Mouse (Mus musculus) embryonic fibroblast, embryonic 13.5 days (primary cell): ENCODE measurements at regions not wholly inside any gene's neighbourhood (a gene's known extent, or its start where the extent isn't known, plus 50 kb on each side); places are given as distances from the start of the nearest gene placed in this dataset.

Experiments used
- H3K27ac ChIP-seq: 2 replicates; pipeline ENCODE4 v1.5.1; 2012; ENCODE audit warnings: low read length, control low read depth, inconsistent platforms; ENCODE audit not compliant: insufficient read depth
- H3K4me1 ChIP-seq: 2 replicates; pipeline ENCODE4 v1.6.1; 2011; ENCODE audit warnings: low read length; ENCODE audit not compliant: control insufficient read depth, insufficient read depth
- H3K4me3 ChIP-seq: 2 replicates; pipeline ENCODE4 v1.5.1; 2011; ENCODE audit warnings: mild to moderate bottlenecking, control low read depth, low read length; ENCODE audit not compliant: insufficient read depth
- CTCF ChIP-seq: IDR thresholded peaks from 2 replicates; pipeline ENCODE4 v1.5.1; 2011; ENCODE audit warnings: mild to moderate bottlenecking, control low read depth, low read length, moderate library complexity, borderline replicate concordance; ENCODE audit not compliant: insufficient read depth
- POLR2A ChIP-seq: IDR thresholded peaks from 2 replicates; pipeline ENCODE4 v1.6.1; 2011; ENCODE audit warnings: low read depth, mild to moderate bottlenecking, control low read depth, low read length, moderate library complexity

DNA sequence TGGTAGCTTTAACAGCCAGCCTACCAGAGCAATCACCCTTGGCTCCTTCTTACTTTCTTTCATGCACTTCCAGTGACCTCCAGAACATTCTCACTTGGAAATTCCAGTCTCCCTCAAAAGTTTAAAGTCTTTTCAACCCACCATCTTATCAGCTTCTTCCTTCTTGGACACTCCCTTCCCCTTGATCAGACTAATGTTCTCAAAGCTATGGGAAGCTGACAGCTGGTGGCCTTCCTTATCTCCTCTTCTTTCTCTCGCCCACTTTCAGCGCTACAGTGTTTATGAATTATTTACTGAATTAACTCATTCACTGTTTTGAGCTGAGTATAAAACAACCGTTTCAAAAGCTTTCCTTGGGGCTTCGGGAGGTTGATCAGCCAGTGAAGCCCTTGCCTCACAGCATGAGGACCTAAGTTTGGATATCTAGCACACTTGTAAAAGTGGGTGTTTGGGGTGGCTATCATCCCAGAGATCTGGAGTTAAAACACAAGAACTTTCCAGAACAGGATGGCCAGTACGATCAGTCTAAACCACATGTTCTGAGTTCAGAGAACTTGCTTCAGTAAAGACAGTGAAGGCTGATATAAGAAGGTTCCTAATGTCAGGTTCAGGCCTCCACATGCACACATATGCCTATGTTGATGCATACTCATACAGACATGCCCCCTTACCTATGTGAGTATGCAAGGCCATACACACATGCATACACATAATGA is 59.7 kb upstream of the Ikzf2 start:
- Histone ChIP-seq H3K4me3 (no peak overlapping the region), H3K4me1 (no peaks in the 10 kb centered on the region), H3K27ac (no peak overlapping the region)
- TF ChIP-seq CTCF (no peak), POLR2A (no peak)

DNA sequence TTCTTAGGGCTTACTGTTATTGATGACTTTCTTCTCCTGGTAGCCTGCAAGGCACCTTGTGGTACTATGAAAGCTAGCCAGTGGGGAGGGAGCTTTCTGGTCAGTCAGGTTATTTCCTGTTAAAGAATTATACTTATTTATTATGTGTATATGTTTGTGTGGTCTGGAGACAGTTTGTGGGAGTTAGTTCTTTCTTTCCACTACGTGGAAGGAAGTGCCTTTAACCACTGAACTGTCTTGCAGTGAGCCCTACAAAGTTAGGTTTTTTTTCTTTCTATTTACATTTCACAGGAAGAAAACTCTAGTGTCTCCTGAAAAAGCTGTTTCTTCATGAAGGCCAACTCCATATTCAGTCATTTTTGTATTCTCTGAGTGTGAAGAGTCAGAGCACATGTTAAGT is 65.7 kb upstream of the Ikzf2 start:
- no peak overlapping the region for H3K4me3 ChIP-seq
- H3K4me1 ChIP-seq = no peaks in the 10 kb centered on the region
- TF ChIP-seq POLR2A (no peak), CTCF (no peak)
- H3K27ac ChIP-seq = no peak overlapping the region

DNA sequence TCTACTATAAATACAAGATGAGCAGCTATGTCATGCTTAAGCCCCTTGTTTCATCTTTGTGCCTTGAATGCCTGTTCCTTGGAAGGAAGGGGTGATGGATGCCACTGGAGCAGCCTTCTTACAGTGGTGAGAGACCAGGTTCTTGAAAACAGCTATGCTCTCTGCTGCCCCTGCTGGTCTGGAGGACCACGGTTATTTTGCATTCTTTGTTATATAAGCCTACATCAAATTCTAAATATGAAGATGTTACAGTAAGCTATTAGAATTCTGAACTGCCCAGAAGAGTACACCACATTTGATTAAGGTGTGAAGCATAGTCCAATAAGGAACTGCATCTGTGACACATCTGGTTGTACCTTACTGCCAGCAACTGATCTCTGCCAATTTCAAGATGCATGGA is 69.1 kb upstream of the Spag16 start:
- Histone ChIP-seq H3K4me1 (no peaks in the 10 kb centered on the region), H3K27ac (no peak overlapping the region), H3K4me3 (no peak overlapping the region)
- TF ChIP-seq CTCF = no peak
- no peak for TF ChIP-seq POLR2A

DNA sequence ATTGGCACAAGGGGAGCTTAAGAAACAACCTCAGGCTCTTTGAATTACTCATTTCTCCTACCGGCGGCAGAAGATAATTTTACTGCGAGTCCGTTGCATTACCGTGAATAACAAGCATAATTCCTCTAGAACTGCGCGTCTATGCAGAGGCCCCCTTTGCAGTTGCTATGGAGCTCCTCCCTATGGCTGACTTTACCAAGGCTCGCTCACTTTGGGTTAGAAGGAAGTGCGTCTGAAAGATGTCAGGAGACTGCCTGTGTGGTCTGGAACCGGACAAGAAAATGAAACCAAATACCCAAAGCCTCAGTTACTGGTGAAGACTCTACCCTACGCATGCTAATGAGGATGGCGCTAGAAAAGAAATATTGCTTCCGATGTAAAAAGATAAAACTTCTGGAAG is 67.2 kb upstream of the Spag16 start:
- no peak for TF ChIP-seq CTCF
- no peaks in the 10 kb centered on the region for H3K4me1 ChIP-seq
- H3K4me3 ChIP-seq = no peak overlapping the region
- H3K27ac ChIP-seq = no peak overlapping the region

DNA sequence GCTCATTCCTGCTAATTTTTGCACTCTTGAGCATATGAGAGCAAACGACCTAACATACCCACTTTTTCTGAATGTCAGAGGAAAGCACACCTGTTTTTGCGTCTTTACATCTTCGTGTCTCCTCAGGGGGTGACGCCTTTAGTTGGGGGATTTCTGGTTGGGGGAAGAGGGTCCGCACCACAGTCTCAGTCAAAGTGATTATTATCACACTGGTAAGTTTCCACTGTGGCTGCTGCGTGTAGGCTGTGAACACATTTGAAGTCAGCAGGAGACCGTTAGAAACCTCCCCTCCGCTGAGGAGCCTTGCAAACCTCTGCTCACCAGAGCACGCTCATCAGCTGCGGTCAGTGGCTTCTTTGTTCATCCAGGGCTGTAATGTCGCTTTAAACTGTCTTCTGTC is 58.1 kb upstream of the Spag16 start:
- no peak overlapping the region for H3K27ac ChIP-seq
- no peaks in the 10 kb centered on the region for H3K4me1 ChIP-seq
- TF ChIP-seq POLR2A (no peak), CTCF (no peak)
- no peak overlapping the region for H3K4me3 ChIP-seq

DNA sequence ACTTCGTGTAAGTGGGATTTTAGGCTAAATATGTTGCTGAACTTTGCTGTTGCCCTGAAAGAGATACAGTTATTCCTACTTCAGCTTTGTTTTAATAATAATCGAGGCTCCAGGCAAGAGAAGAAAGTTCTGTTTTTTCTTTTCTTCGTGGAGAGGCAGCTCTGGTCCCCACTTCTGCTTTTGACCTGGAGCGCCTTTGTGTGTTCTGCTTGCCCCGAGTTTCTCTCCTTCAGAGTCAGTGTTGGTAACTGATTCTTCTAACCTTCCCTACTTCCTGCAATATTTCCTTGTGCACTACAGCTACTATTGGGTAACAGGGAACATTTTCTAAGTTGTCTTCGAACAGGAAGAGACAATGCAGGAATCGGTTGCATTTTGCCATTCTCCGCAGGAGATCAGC is 56.6 kb upstream of the Spag16 start:
- Histone ChIP-seq H3K4me3 (no peak overlapping the region), H3K4me1 (no peaks in the 10 kb centered on the region), H3K27ac (no peak overlapping the region)
- TF ChIP-seq POLR2A = no peak
- no peak for TF ChIP-seq CTCF

DNA sequence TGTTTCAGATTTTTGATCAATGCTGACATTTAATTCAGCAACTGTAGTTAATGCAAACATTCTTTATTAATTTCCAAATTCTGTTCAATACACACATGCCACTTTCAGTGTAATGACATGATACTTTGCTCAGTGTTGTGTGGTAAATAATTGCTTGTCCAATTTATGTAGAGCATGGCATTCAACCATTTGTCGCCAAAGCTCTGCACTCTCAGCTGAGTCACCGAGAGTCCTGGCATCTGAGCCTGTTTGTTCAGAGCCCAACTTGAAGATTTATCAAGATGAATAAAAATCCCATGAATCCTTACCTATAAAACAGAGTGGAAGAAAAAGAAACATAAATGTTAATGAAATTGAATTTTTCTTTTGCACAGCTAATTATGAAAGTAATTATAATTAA is 55.3 kb upstream of the Spag16 start:
- no peaks in the 10 kb centered on the region for H3K4me1 ChIP-seq
- no peak overlapping the region for H3K27ac ChIP-seq
- H3K4me3 ChIP-seq = no peak overlapping the region
- no peak for TF ChIP-seq POLR2A
- TF ChIP-seq CTCF = no peak

DNA sequence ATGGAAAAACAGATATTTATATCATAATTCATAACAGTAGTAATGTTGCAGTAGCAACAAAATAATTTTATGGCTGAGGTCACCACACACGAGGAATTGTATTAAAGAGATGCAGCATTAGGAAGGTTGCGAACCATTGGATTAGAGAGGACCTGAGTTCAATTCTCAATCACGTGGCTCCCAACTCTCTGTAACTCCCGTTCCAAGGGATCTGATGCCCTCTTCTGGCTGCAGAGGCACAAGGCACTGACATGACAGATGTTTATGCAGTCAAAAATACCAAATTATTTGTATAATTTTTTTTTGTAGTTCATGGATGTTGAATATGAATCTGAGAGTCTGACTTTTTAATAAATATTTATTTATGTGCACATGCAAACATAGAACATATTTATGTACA is 51.2 kb upstream of the Spag16 start:
- TF ChIP-seq CTCF = peak; percentile 40; the same call in 1 of the 2 replicates
- TF ChIP-seq POLR2A = no peak
- no peak overlapping the region for H3K27ac ChIP-seq
- no peak overlapping the region for H3K4me3 ChIP-seq
- no peaks in the 10 kb centered on the region for H3K4me1 ChIP-seq
